Mouse (Mus musculus): ENCODE results near the gene C9orf72. TPM values are rescaled to one million over a fixed set of nuclear protein-coding genes. Genes with fewer than 3 reads are reported as not detected.
A peak's percentile ranks its signal among the peaks of the same experiment; 100 is the strongest.

C9orf72 gene
- total RNA-seq, 2 experiments from 2014 or later = 23.3 to 26.8 TPM

DNA sequence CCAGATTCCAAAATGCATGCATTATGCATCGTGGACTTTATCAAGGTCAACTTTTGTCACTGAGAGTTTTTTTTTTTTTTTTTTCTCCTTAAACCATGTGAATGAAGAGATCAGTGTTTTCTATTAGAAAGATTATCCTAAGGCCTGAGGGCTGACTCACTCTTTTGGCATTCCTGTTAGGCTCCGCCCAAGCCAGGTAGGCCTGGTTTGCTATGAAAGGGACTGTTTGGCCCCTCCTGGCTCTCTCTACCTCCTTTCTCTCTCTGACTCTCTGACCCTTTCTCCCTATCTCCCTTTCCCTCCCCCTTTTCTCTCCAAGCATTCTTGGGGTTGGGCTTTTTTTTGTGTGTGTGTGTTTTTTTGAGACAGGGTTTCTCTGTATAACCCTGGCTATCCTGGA lies 50.4 kb downstream of the C9orf72 start:
- no peak for DNase-seq (ENCODE audit: extremely low spot score in 1 of 2, low spot score in 2 of 2)
- Histone ChIP-seq H3K4me3 (no peak overlapping the region), H3K27ac (no peak overlapping the region)
- intact Hi-C loops (cut with DNase I) = no loop called here
- TF ChIP-seq CTCF (IDR thresholded peaks at IDR 0.05) = no peak

DNA sequence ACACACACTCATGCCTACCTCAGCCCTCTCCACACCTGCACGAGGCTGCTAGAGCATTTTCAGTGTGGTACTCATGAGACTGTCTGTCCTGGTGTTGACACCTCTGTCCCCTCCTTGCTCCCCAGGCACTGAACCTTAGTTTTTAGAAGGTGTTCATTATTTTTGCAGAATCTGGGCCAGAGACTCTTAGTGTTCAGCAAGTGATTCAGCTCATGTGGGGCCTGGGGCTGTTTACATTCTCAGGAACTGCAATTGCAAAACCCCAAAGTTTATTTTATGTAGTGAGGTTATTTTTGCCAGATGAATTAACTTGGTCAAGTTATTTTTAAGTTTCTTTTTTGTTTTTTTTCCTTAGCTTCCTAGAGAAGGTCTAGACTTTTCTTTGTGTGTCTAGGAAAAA lies 52.4 kb downstream of the C9orf72 start:
- intact Hi-C loops (cut with DNase I) = no loop called here

DNA sequence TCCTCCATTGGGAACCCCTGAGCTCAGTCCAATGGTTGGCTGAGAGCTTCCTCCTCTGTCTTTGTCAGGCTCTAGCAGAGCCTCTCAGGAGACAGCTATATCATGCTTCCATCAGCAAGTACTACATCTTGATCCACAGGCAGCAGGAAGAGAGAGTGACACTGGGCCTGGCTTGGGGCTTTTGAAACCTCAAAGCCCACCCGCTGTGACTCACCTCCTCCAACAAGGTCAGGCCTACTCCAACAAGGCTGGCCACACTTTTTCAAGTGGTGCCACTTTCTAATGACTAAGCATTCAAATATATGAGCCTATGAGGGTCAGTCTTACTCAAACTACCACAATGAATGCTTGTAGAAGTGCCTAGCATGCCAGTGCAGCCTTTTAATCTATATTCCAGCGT lies 53.5 kb downstream of the C9orf72 start:
- Histone ChIP-seq H3K4me3 (no peak overlapping the region), H3K27ac (no peak overlapping the region)
- no peak for TF ChIP-seq CTCF (IDR thresholded peaks at IDR 0.05)
- DNase-seq (ENCODE audit: extremely low spot score in 1 of 2, low spot score in 2 of 2) = no peak
- intact Hi-C loops (cut with DNase I) = no loop called here

More for the DNA sequence above, 52.4 kb downstream of the C9orf72 start:
- DNase-seq (ENCODE audit: extremely low spot score in 1 of 2, low spot score in 2 of 2) = no peak
- Histone ChIP-seq H3K4me3 (no peak overlapping the region), H3K27ac (no peak overlapping the region)
- TF ChIP-seq CTCF (IDR thresholded peaks at IDR 0.05) = no peak

DNA sequence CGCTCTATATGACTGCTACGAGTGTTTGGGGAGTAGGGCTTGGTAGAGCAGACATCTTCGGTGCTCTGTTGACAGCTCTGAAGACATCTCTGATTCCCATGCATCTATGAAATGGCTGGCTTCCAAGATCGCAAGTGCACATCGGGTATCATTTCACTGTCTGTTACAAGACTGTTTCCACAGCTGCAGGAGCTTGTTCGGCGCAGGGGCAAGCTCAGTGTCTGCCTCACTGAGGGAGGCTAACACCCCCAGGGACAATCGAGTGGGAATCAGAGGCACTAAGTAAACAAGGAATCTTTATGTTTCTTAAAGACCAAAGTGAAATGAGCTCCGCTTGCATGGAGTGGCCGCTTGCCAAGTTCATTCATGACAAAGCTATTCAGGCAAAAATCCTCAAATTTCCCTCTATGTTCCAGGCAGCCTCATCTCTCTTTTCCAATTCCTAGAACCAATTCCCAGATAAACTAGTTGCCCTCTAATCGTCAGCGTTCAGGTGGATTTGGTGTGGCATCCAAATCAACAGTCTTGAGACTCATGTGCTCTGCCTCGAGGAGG lies 56.3 kb downstream of the C9orf72 start:
- no peak for TF ChIP-seq CTCF (IDR thresholded peaks at IDR 0.05)
- DNase-seq (ENCODE audit: extremely low spot score in 1 of 2, low spot score in 2 of 2) = no peak
- no peak overlapping the region for H3K27ac ChIP-seq
- intact Hi-C loops (cut with DNase I) = no loop called here
- no peak overlapping the region for H3K4me3 ChIP-seq

DNA sequence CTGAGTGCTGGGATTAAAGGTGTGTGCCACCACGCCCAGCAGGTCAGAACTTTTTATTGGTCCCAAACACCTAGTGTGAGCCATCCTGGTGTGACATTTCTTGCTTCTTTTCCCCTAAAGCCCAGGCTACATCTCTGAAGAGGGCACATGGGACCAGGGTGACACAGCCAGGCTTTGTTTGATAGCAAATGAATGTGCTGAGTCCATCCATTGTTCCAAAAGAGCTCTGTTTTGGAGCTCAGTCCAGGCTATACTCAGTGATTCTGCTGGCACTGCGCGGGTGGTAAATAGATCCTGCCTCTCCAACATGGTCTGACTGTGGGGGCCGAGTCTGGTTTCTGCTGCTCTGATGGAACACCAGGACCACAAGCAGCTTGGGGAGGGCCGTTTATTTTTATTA lies 58.1 kb downstream of the C9orf72 start:
- H3K27ac ChIP-seq = no peak overlapping the region
- DNase-seq (ENCODE audit: extremely low spot score in 1 of 2, low spot score in 2 of 2) = no peak
- H3K4me3 ChIP-seq = no peak overlapping the region
- TF ChIP-seq CTCF (IDR thresholded peaks at IDR 0.05) = no peak
- intact Hi-C loops (cut with DNase I) = no loop called here

DNA sequence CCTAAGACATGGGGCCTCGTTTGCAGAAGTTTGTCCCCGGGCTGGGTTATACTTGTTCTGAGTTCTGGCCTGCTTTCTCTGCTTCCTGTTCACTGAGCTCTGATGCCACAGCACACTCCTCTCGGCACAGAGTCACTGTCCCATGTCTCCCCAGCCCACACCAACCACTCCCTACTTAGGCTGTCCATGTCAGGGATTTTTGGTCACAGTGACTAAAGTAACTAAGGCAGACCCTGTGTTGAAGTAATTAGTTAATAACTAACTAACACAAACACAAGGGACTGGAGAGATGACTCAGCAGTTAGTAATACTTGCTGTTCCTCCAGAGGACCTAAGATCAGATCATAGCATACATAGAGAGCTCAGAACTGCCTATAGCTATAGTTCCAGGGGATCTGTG lies 60.0 kb downstream of the C9orf72 start:
- Histone ChIP-seq H3K27ac (no peak overlapping the region), H3K4me3 (no peak overlapping the region)
- TF ChIP-seq CTCF (IDR thresholded peaks at IDR 0.05) = no peak
- DNase-seq (ENCODE audit: extremely low spot score in 1 of 2, low spot score in 2 of 2) = no peak
- intact Hi-C loops (cut with DNase I) = no loop called here

DNA sequence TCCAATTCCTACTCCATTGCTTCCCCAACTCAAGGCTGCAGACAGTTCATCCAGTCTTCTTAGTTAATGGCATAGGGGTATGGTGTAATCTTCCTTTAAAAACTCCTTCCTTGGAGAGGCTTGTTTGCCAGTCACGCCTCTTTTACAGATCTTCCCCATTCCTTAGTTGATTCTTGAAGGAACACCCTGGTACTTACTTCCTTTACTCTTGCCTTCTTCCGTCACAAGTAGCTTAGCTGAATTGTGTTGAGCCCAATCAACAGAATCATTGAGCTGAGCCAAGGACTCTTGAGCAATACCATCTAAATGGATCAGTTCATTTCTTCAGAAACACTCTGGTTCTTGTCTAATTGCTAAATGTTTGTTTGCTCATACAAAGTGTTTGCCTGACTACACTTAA lies 60.7 kb downstream of the C9orf72 start:
- Histone ChIP-seq H3K27ac (no peak overlapping the region), H3K4me3 (no peak overlapping the region)
- no peak for DNase-seq (ENCODE audit: extremely low spot score in 1 of 2, low spot score in 2 of 2)
- intact Hi-C loops (cut with DNase I) = no loop called here
- no peak for TF ChIP-seq CTCF (IDR thresholded peaks at IDR 0.05)

DNA sequence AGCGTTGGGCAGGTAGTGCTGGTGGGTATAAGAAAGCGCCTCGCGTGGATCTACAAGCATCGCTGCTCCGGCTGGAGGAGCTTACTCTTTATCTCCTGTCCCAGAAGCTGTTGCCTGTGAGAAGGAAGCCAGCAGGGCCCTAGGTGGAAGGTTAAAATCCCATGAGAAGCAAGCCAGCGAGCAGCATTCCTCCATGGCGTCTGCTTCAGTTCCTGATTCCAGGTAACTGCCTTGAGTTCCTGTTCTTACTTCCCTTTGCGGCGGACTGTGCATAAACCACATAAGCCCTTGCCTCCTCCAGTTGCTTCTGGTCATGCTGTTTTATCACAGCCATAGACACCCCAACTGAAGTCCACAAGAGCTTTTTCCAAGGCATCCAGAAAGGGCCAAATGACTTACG lies 68.2 kb downstream of the C9orf72 start:
- intact Hi-C loops (cut with DNase I) = loop anchor here (1.0 kb wide), 1 partner anchor 200 kb away; no protein-coding TSS in a partner anchor
- H3K4me3 ChIP-seq = no peak overlapping the region
- DNase-seq (ENCODE audit: extremely low spot score in 1 of 2, low spot score in 2 of 2) = no peak
- no peak overlapping the region for H3K27ac ChIP-seq
- no peak for TF ChIP-seq CTCF (IDR thresholded peaks at IDR 0.05)

DNA sequence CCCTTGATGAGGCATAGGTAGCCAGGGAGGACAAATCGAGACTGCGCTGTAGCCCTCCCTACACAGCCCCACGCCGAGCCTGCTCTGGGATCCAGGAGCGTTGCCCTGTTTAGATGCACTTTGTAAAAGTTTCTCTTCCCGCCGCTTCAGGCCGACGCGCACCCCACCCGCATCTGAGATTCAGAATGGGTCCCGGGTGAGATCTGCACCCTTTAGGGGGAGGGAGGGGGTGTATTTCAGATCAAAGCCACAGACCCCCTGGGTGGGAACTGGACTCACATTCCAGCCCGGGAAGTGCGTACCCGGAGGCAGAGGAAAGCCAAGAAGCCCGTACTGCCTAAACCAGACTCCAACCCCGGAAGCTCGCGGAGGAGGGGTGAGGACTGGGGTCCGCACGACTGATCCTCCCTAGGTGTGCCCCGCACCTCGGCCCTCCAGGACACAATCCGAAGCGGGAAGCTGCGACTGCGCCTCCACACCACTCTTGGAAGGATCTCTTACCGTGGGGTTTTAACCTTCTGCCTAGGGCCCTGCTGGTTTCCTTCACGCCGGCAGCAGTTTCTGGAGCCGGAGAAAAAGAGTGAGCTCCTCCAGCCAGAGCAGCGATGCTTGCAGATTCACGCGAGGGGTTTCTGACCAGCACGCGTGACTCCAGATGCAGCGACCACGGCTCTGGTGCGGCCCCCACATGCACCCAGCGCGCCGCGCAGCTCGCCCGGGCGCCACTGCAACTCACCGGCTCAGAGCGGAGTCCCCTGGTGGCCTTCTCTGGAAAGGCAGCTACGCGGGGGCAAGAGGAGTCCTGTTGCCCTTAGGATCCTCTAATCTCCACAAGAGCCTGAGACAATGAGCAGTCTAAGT lies 69.0 kb downstream of the C9orf72 start, which contains the start of gene Mob3b:
Gene Mob3b (minus strand): TSS at position 734 of the 861 bp plus-strand sequence.
- intact Hi-C loops (cut with DNase I) = loop anchor here (1.0 kb wide), 1 partner anchor 199 kb away; no protein-coding TSS in a partner anchor
- DNase-seq (ENCODE audit: extremely low spot score in 1 of 2, low spot score in 2 of 2) = peak; percentile 83 to 91
- Histone ChIP-seq H3K4me3 (peak within 1 kb of the TSS; percentile 68), H3K27ac (peak within 1 kb of the TSS; percentile 70)
- TF ChIP-seq CTCF (IDR thresholded peaks at IDR 0.05) = peak; percentile 99

DNA sequence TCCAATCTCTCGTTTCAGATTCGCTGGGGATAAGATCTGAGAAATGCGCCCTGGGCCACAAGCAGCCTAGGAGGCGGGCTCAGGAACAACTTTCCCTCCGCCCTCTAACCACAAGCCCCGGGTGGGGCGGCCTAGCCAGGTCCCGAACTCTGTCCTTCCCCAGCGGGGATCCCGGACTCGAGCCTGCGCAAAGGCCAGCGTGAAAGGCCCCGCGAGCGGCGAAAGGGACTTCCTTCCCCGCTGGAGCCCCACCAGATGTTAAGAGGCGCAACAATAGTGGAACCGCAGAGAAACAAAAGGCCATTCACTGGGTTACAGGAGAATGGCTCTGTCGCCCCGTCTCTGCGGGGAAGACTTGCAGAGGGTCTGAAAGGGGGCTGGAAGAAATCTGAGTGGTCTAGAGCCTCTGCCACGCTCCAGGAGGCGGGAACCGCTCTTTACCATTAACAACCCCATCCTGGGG lies 69.8 kb downstream of the C9orf72 start:
- H3K4me3 ChIP-seq = peak overlapping the region; percentile 68
- intact Hi-C loops (cut with DNase I) = no loop called here
- no peak for TF ChIP-seq CTCF (IDR thresholded peaks at IDR 0.05)
- peak overlapping the region; percentile 70 for H3K27ac ChIP-seq
- peak; percentile 23 to 31 for DNase-seq (ENCODE audit: extremely low spot score in 1 of 2, low spot score in 2 of 2)

DNA sequence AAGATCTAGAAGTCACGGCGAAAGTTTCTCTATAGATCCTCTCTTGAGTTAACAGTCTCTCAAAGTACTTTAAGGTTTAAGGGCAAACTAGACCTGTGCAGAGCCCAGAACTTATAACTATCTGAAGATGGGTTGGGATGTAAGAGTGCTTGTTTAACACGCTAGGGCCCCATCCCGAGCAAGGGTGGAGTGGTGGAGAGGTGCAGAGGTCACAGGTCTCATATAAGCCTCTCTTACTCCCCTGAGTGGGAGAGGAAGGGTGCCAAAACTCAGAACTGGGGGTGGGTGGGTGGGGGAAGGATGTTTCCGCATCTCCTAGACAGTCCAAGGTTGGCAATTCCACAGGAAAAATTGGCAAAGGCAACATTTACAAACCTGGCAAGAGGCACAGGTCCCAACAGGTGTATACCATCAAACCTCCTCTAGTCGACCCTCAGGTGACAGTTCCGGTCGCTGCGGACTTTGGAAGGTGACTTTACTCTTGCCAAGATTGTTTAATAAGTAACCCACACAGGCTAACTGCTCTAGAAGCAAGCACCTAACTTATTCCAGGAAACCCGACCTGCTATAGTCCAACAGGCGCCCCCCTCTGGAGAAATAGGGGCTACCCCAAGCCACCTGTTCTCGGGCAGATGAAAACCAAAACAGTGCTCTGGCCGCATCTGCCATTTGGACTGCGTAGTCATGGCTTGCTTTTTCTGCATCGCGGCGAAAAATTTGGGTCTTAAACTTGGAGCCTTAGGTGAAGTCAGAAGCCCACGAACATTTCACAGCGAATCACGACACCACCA lies 70.6 kb downstream of the C9orf72 start:
- no peak for DNase-seq (ENCODE audit: extremely low spot score in 1 of 2, low spot score in 2 of 2)
- Histone ChIP-seq H3K4me3 (peak overlapping the region; percentile 68), H3K27ac (peak overlapping the region; percentile 40; the same call in 1 of the 2 replicates)
- TF ChIP-seq CTCF (IDR thresholded peaks at IDR 0.05) = peak; percentile 40
- intact Hi-C loops (cut with DNase I) = no loop called here

DNA sequence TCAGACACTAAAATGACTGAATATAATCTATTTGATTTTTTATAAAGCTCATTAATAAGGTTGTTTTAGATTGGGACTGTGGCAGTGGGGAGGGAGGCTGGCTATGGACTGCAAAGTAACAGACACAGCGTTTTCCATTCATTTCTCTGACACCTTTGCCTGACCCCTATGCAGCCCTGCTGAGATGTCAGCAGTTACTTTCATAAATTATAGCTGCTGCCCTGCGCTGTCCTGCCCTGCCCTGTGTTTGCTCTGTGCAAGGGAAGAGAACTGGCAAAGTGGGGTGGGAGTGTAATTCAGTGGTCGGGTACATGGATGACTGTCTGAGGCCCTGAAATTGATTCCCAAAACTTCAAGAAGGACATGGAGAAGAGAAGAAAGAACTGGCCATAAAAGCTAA lies 71.9 kb downstream of the C9orf72 start:
- intact Hi-C loops (cut with DNase I) = no loop called here
- no peak for DNase-seq (ENCODE audit: extremely low spot score in 1 of 2, low spot score in 2 of 2)
- H3K4me3 ChIP-seq = no peak overlapping the region
- no peak overlapping the region for H3K27ac ChIP-seq
- no peak for TF ChIP-seq CTCF (IDR thresholded peaks at IDR 0.05)

Measured in left cerebral cortex, adult 2 months (tissue).